12 mouse cellular contexts compared by ENCODE assay signal in the genomic region with DNA sequence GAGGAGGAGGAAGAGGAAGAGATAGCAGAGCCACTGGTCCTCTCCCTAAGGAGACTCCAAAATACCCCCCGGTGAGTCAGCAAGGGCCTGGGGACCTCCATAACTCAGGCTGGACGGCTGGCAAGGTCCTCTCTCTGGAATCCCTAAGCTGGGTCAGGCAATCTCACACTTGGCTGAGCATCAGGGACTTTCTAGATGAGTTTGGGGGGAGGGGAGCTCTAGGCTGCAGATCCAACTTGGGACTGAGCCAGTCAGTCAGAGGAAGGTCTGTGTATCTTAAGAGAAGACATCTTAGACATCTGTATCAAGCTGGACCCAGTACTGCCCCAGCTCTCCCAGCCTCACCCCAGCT. TPM values are rescaled to one million over a fixed set of nuclear protein-coding genes. Genes with fewer than 3 reads are reported as not detected.
DNase-seq lines count a peak whose midpoint lies in the region; ATAC-seq and TF ChIP-seq lines count a peak whose summit lies in the region.
"Had no signal": no experiment of that assay in that cellular context is flagged by ENCODE, and none has a peak within 500 bp of the region (broad histone marks: within the 10 kb centered on the region; RNA-seq: fewer than 3 reads in every experiment).

No protein-coding gene starts in this region.

- no peak for TF ChIP-seq CTCF in heart, adult 2 months (IDR thresholded peaks at IDR 0.05)
- no peak for TF ChIP-seq CTCF in E14TG2a.4 (conservative IDR thresholded peaks at IDR 0.05; ENCODE audit: low read length)
- TF ChIP-seq CTCF in thymus, adult 2 months (IDR thresholded peaks at IDR 0.05; ENCODE audit: borderline replicate concordance, control insufficient read depth, extremely low read depth, insufficient read depth, low read length, poor library complexity) = no peak

- no peaks in the 10 kb centered on the region for H3K9me3 ChIP-seq in heart, embryonic 12.5 days (replicated peaks)
- no peaks in the 10 kb centered on the region for H3K9me3 ChIP-seq in E14TG2a.4 (ENCODE audit: low read length)
- H3K9me3 ChIP-seq in heart, embryonic 15.5 days (replicated peaks) = no peaks in the 10 kb centered on the region
- no peaks in the 10 kb centered on the region for H3K9me3 ChIP-seq in midbrain, embryonic 16.5 days (replicated peaks; ENCODE audit: control insufficient read depth, low read length, poor library complexity, severe bottlenecking)
- H3K9me3 ChIP-seq: hindbrain, embryonic 15.5 days; limb, embryonic 13.5 days; neural tube, embryonic 12.5 days had no signal

- intact Hi-C loops in heart, adult 2 months (cut with DNase I) = no loop called here

- H3K79me2 ChIP-seq in heart, adult 2 months (replicated peaks; ENCODE audit: control insufficient read depth, insufficient read depth, low read length) = no peaks in the 10 kb centered on the region

- H3K9ac ChIP-seq in heart, adult 2 months (ENCODE audit: low read depth, low read length) = no peak overlapping the region
- H3K9ac ChIP-seq in heart, embryonic 12.5 days = no peak overlapping the region
- H3K9ac ChIP-seq in heart, embryonic 15.5 days = 0 out of 2 replicates have a peak overlapping the region, but pooled peaks have one; percentile 6
- no peak overlapping the region for H3K9ac ChIP-seq in midbrain, embryonic 16.5 days (ENCODE audit: low read depth, low read length)
- H3K9ac ChIP-seq: hindbrain, embryonic 15.5 days; limb, embryonic 13.5 days; neural tube, embryonic 12.5 days had no signal

- H3K4me3 ChIP-seq in heart, adult 2 months = no peak overlapping the region
- H3K4me3 ChIP-seq in heart, embryonic 12.5 days = no peak overlapping the region
- H3K4me3 ChIP-seq in E14TG2a.4 (replicated peaks; ENCODE audit: low read length) = peak overlapping the region; percentile 29; the same call in 1 of the 2 replicates
- no peak overlapping the region for H3K4me3 ChIP-seq in heart, embryonic 15.5 days
- no peak overlapping the region for H3K4me3 ChIP-seq in midbrain, embryonic 16.5 days (ENCODE audit: low read depth, low read length)
- H3K4me3 ChIP-seq in thymus, adult 2 months (ENCODE audit: control insufficient read depth, insufficient read depth, low read length) = no peak overlapping the region
- H3K4me3 ChIP-seq: hindbrain, embryonic 15.5 days; limb, embryonic 13.5 days; neural tube, embryonic 12.5 days had no signal

- TF ChIP-seq POLR2A in heart, adult 2 months (IDR thresholded peaks at IDR 0.05; ENCODE audit: insufficient read depth, low read depth, low read length) = no peak
- TF ChIP-seq POLR2A in thymus, adult 2 months (IDR thresholded peaks at IDR 0.05; ENCODE audit: control insufficient read depth, extremely low read depth, insufficient read depth, low read length, poor library complexity) = no peak

- ATAC-seq in heart, embryonic 12.5 days (ENCODE audit: insufficient number of reproducible peaks, low FRiP score) = no peak
- 0 out of 2 replicates have a peak, but pooled peaks have one; percentile 24 for ATAC-seq in heart, embryonic 15.5 days (replicated peaks; ENCODE audit: insufficient number of reproducible peaks, insufficient read depth, low FRiP score, low read depth)
- no peak for ATAC-seq in midbrain, embryonic 16.5 days
- no peak for ATAC-seq in frontal cortex, adult (ENCODE audit: low TSS enrichment)

- peak; percentile 27 to 56 for DNase-seq in heart, adult 2 months
- DNase-seq in kidney, postnatal 14 days = peak; percentile 83
- DNase-seq in thymus, adult 2 months = no peak
- DNase-seq: thymus, adult 18-20 months had no signal

- H3K27ac ChIP-seq in heart, adult 2 months = no peak overlapping the region
- H3K27ac ChIP-seq in heart, embryonic 12.5 days (ENCODE audit: poor library complexity, severe bottlenecking) = no peak overlapping the region
- no peak overlapping the region for H3K27ac ChIP-seq in heart, embryonic 15.5 days
- H3K27ac ChIP-seq in midbrain, embryonic 16.5 days (ENCODE audit: low read length) = no peak overlapping the region
- H3K27ac ChIP-seq in thymus, adult 2 months (ENCODE audit: control insufficient read depth, insufficient read depth, low read length) = no peak overlapping the region
- H3K27ac ChIP-seq: hindbrain, embryonic 15.5 days; limb, embryonic 13.5 days; neural tube, embryonic 12.5 days had no signal

- WGBS in heart, adult 2 months = 9% methylated on average over 2 of the region's 2 CpGs
- 45% methylated on average over 2 of the region's 2 CpGs for WGBS in heart, embryonic 12.5 days
- WGBS in heart, embryonic 15.5 days = 23% methylated on average over 2 of the region's 2 CpGs
- 43% methylated on average over 2 of the region's 2 CpGs for WGBS in midbrain, embryonic 16.5 days
- WGBS in thymus, adult 2 months = 88% methylated on average over 2 of the region's 2 CpGs

- H3K27me3 ChIP-seq in heart, adult 2 months (ENCODE audit: control insufficient read depth, insufficient read depth, low read length) = no peaks in the 10 kb centered on the region
- H3K27me3 ChIP-seq in heart, embryonic 12.5 days (replicated peaks) = 0 out of 2 replicates have a peak, but pooled peaks cover 10% of the 10 kb centered on the region
- no peaks in the 10 kb centered on the region for H3K27me3 ChIP-seq in E14TG2a.4 (ENCODE audit: insufficient read depth, low read length)
- no peaks in the 10 kb centered on the region for H3K27me3 ChIP-seq in heart, embryonic 15.5 days
- no peaks in the 10 kb centered on the region for H3K27me3 ChIP-seq in midbrain, embryonic 16.5 days (ENCODE audit: control insufficient read depth, insufficient read depth, low read depth, low read length)
- no peaks in the 10 kb centered on the region for H3K27me3 ChIP-seq in thymus, adult 2 months (ENCODE audit: control insufficient read depth, insufficient read depth, low read length)
- H3K27me3 ChIP-seq: hindbrain, embryonic 15.5 days; limb, embryonic 13.5 days; neural tube, embryonic 12.5 days had no signal

- no peaks in the 10 kb centered on the region for H3K36me3 ChIP-seq in heart, adult 2 months (ENCODE audit: control insufficient read depth, insufficient read depth, low read length)
- H3K36me3 ChIP-seq in heart, embryonic 12.5 days = no peaks in the 10 kb centered on the region
- H3K36me3 ChIP-seq in E14TG2a.4 (ENCODE audit: insufficient read depth, low read length) = no peaks in the 10 kb centered on the region
- no peaks in the 10 kb centered on the region for H3K36me3 ChIP-seq in heart, embryonic 15.5 days
- no peaks in the 10 kb centered on the region for H3K36me3 ChIP-seq in midbrain, embryonic 16.5 days (ENCODE audit: control insufficient read depth, insufficient read depth, low read length)
- H3K36me3 ChIP-seq in thymus, adult 2 months (ENCODE audit: control insufficient read depth, insufficient read depth, low read length) = no peaks in the 10 kb centered on the region
- H3K36me3 ChIP-seq: hindbrain, embryonic 15.5 days; limb, embryonic 13.5 days; neural tube, embryonic 12.5 days had no signal

- no peak for TF ChIP-seq EP300 in heart, adult 2 months (IDR thresholded peaks at IDR 0.05; ENCODE audit: insufficient read depth, low read depth, low read length)

- H3K4me2 ChIP-seq in heart, embryonic 12.5 days = no peak overlapping the region
- H3K4me2 ChIP-seq in heart, embryonic 15.5 days = no peak overlapping the region
- H3K4me2 ChIP-seq in midbrain, embryonic 16.5 days (ENCODE audit: low read length) = no peak overlapping the region
- H3K4me2 ChIP-seq: hindbrain, embryonic 15.5 days; limb, embryonic 13.5 days; neural tube, embryonic 12.5 days had no signal

- no peaks in the 10 kb centered on the region for H3K4me1 ChIP-seq in heart, adult 2 months (ENCODE audit: control insufficient read depth, insufficient read depth, low read length)
- peaks cover 7% of the 10 kb centered on the region; the same call in 1 of the 2 replicates for H3K4me1 ChIP-seq in heart, embryonic 12.5 days (replicated peaks)
- H3K4me1 ChIP-seq in E14TG2a.4 (replicated peaks; ENCODE audit: low read depth, low read length) = peaks cover 38% of the 10 kb centered on the region
- peaks cover 16% of the 10 kb centered on the region for H3K4me1 ChIP-seq in heart, embryonic 15.5 days (replicated peaks)
- H3K4me1 ChIP-seq in midbrain, embryonic 16.5 days (ENCODE audit: control insufficient read depth, insufficient read depth, low read length) = no peaks in the 10 kb centered on the region
- no peaks in the 10 kb centered on the region for H3K4me1 ChIP-seq in thymus, adult 2 months (replicated peaks; ENCODE audit: control insufficient read depth, insufficient read depth, low read length)
- H3K4me1 ChIP-seq: hindbrain, embryonic 15.5 days; limb, embryonic 13.5 days; neural tube, embryonic 12.5 days had no signal

RNA-seq across cellular contexts. Expression of gene Ggt6, which starts 0.3 kb away (rescaled TPM):
- not detected for total RNA-seq in heart, adult 2 months (2021)
- polyA plus RNA-seq in heart, adult 2 months (2012; rRNA removed) = 0.20 TPM in 1 of 2 replicates, not detected in the other
- not detected in 2 replicates for polyA plus RNA-seq in heart, embryonic 12.5 days (2016; fragmentation: Nextera tagmentation; extraction: Ambion mirVana)
- 0.15 TPM in 1 of 2 replicates, not detected in the other for polyA plus RNA-seq in heart, embryonic 15.5 days (2015; fragmentation: Nextera tagmentation; extraction: Ambion mirVana)
- not detected in 2 replicates for polyA plus RNA-seq in midbrain, embryonic 16.5 days (2015; fragmentation: Nextera tagmentation; extraction: Ambion mirVana)
- polyA plus RNA-seq in thymus, adult 2 months (2012; rRNA removed) = 4.0 and 4.3 TPM in 2 replicates
- polyA plus RNA-seq: hindbrain, embryonic 15.5 days; neural tube, embryonic 12.5 days had no signal

RNA-seq across cellular contexts. Expression of gene Mybbp1a, which starts 5.5 kb away (rescaled TPM):
- 10 to 100 TPM; 42.7 to 46.1 TPM for total RNA-seq in heart, adult 2 months (2021)
- 21.8 and 30.6 TPM in 2 replicates for polyA plus RNA-seq in heart, adult 2 months (2012; rRNA removed)
- 99.5 and 106 TPM in 2 replicates for polyA plus RNA-seq in heart, embryonic 12.5 days (2016; fragmentation: Nextera tagmentation; extraction: Ambion mirVana)
- 57.8 and 83.8 TPM in 2 replicates for polyA plus RNA-seq in heart, embryonic 15.5 days (2015; fragmentation: Nextera tagmentation; extraction: Ambion mirVana)
- 61.1 and 67.6 TPM in 2 replicates for polyA plus RNA-seq in midbrain, embryonic 16.5 days (2015; fragmentation: Nextera tagmentation; extraction: Ambion mirVana)
- 57.1 and 67.8 TPM in 2 replicates for polyA plus RNA-seq in thymus, adult 2 months (2012; rRNA removed)

RNA-seq across cellular contexts. Expression of gene Smtnl2, which starts 24.2 kb away (rescaled TPM):
- 10 to 100 TPM; 13.1 to 14.3 TPM for total RNA-seq in heart, adult 2 months (2021)
- polyA plus RNA-seq in heart, adult 2 months (2012; rRNA removed) = 12.7 and 18.9 TPM in 2 replicates
- 191 and 194 TPM in 2 replicates for polyA plus RNA-seq in heart, embryonic 12.5 days (2016; fragmentation: Nextera tagmentation; extraction: Ambion mirVana)
- polyA plus RNA-seq in heart, embryonic 15.5 days (2015; fragmentation: Nextera tagmentation; extraction: Ambion mirVana) = 114 and 133 TPM in 2 replicates
- polyA plus RNA-seq in midbrain, embryonic 16.5 days (2015; fragmentation: Nextera tagmentation; extraction: Ambion mirVana) = 10.3 and 12.2 TPM in 2 replicates
- polyA plus RNA-seq in thymus, adult 2 months (2012; rRNA removed) = 1.7 and 2.7 TPM in 2 replicates

RNA-seq across cellular contexts. Expression of gene Spns2, which starts 54.0 kb away (rescaled TPM):
- total RNA-seq in heart, adult 2 months (2021) = 1 to 10 TPM; 6.1 to 7.9 TPM
- polyA plus RNA-seq in heart, adult 2 months (2012; rRNA removed) = 13.8 and 18.1 TPM in 2 replicates
- 3.3 and 3.5 TPM in 2 replicates for polyA plus RNA-seq in heart, embryonic 12.5 days (2016; fragmentation: Nextera tagmentation; extraction: Ambion mirVana)
- polyA plus RNA-seq in heart, embryonic 15.5 days (2015; fragmentation: Nextera tagmentation; extraction: Ambion mirVana) = 2.8 and 3.2 TPM in 2 replicates
- 6.8 and 8.4 TPM in 2 replicates for polyA plus RNA-seq in midbrain, embryonic 16.5 days (2015; fragmentation: Nextera tagmentation; extraction: Ambion mirVana)
- 8.9 and 10.6 TPM in 2 replicates for polyA plus RNA-seq in thymus, adult 2 months (2012; rRNA removed)
